Mouse (Mus musculus) layer of hippocampus, adult 2 months (tissue): ENCODE measurements at regions not wholly inside any gene's neighbourhood (a gene's known extent, or its start where the extent isn't known, plus 50 kb on each side); places are given as distances from the start of the nearest gene placed in this dataset.

Experiments used
- DNase-seq, 2 experiments: peaks; one replicate each; pipeline ENCODE4 v3.0.0; 2022; ENCODE audit warnings: low spot score in 2 of 2
- H3K27ac ChIP-seq: fragments of 200-600 bp; 2 replicates; pipeline ENCODE4 v1.8.1; 2022
- H3K4me3 ChIP-seq: fragments of 200-600 bp; 2 replicates; pipeline ENCODE4 v1.8.1; 2022; ENCODE audit warnings: mild to moderate bottlenecking
- CTCF ChIP-seq: fragments of 200-600 bp; conservative IDR thresholded peaks from 2 replicates; pipeline ENCODE4 v1.8.1; 2022; ENCODE audit warnings: antibody characterized with exemption, mild to moderate bottlenecking, moderate library complexity

DNA sequence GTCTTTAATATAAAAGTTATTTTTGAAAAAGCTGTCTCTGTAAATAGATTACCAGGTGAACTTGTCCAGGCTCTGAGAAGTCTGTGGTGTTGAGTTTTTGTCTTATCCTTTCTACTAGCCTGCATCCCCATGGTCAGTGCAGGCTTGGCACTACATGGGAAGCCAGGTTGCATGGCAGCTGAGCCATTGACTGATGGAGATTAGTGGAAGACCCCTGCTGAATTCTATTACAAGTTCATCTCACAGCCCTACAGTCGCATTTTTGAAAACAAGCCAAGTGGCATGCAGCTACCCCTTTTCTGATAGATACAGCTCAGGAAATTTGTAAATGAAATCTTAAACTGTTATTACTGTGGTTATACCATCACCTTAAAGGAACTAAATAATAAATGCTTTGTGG is 101.2 kb upstream of the Fam184a start:
- Histone ChIP-seq H3K27ac (no peak overlapping the region), H3K4me3 (no peak overlapping the region)
- DNase-seq: no peak
- TF ChIP-seq CTCF: no peak

DNA sequence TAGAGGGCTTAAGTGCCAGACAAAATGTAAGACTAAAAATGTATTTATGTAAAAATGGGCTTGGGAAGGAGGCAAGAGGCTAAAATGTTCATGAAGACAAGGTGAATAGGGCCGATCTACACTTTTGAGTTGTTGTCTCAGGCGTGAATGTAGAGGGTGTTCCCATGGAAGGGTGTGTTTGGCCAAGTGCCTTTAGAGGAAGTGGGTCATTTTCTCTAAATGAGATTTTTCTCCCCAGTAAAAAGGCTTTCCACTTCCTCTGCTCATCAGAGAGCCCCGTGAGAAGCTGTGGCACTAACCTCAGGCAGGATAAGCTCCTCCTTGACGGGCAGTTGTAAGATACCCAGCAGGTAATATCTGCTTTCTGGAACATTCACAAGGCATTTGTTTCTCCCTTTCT is 99.6 kb upstream of the Fam184a start:
- TF ChIP-seq CTCF: no peak
- H3K27ac ChIP-seq: no peak overlapping the region
- no peak for DNase-seq

DNA sequence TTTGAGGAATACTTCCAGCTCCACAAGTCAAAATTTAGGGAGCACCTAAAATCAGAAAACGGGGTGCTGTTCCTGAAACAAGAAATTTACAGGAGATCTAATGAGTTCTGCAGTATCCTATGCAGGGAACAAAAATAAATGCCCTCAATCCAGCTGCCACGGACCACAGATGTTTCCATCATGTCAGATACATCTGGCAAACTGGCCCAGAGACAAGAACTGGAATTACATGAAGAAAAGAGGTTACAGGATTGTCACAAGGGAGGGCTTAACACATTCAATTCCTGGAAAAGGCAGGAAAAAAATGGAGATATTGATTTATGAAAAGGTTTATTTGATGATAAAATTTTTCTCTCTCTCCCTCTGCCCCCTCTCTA is 62.3 kb upstream of the Fam184a start:
- H3K27ac ChIP-seq: no peak overlapping the region
- TF ChIP-seq CTCF: no peak
- DNase-seq: no peak
- H3K4me3 ChIP-seq: no peak overlapping the region

More for the DNA sequence above, 99.6 kb upstream of the Fam184a start:
- no peak overlapping the region for H3K4me3 ChIP-seq

DNA sequence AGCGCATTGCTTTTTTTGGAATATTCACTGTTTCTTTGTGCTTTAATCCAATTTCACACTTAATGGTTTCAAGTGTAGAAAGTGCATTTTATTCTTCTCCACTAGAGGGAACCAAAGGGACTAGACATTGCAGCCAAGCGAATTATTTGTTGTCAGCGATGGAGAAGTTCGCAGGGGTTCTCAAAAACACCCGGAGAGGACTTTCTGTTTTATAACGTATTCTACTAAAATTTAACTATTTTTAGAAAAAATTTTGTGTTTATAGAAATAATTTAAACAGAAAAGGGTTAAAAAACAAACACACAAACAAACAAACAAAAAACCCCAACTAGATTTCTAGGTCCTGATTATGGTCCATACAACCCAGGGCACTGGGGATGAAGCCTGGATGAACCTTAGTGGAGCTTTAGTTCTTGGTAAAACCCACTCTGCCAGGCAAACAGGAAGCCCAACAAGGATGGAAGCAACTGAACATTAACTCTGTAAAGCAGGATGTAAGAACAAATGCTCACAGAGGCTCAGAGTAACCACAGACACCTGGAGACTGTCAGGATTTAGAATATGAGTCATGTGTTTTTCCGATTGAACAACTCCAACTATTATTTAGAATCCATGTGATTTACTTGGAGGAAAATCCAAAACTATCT is 61.8 kb upstream of the Fam184a start:
- peak overlapping the region; percentile 44 for H3K4me3 ChIP-seq
- TF ChIP-seq CTCF: peak; percentile 89

DNA sequence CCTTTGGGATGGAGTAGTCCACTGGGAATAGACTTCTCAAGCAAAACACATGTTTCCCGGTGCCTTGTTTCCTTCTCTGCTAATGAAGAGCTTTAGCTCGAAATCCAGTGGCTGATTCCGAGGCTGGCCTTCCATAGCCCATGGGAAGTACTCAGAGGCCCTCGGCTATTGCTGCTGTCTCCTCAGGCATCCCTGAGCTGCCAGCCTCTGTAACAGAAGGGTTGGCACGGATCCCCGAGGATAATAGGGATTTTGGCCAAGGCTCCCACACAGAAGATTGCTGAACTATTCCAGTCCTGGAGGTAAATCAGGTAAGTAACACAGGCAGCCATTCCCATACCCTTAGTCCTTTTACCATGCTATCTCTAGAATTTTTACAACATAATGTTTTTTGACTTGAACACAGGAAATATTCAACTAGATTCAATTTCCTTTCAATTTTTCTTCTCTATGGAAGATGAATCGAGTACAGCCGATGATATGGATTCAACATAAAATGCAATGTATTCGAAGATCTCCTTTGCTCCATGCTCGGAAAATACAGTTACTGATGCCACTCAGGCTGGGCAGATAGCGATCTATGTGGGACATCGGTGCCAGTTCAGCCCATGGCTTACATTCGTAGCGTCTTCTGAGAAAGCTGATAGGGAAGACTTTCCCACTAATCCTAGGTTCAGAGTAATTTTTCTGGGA is 61.1 kb upstream of the Fam184a start:
- Histone ChIP-seq H3K27ac (no peak overlapping the region), H3K4me3 (peak overlapping the region; percentile 44)
- DNase-seq: peak in 1 of 2 experiments; percentile 17
- no peak for TF ChIP-seq CTCF

More for the DNA sequence above, 61.8 kb upstream of the Fam184a start:
- H3K27ac ChIP-seq: no peak overlapping the region
- DNase-seq: peak; percentile 16 to 22

DNA sequence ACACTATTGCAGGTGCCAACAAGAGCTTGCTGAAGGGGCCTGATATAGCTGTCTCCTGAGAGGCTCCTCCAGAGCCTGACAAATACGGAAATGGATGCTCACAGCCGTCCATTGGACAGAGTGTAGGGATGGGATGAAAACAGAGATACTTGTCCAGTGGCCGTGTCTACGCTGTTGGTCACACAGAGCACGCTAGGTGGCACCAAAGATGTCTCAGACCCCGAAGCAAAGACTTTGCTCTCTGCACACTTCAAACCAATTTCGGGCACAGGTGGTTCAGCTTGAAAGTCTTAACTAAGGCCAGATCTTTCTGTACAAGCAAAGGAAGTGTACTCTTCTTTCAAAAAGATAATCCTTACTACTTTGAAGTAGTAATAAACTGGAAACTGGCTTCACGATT is 55.8 kb upstream of the Fam184a start:
- TF ChIP-seq CTCF: peak; percentile 46
- H3K4me3 ChIP-seq: no peak overlapping the region
- no peak for DNase-seq

DNA sequence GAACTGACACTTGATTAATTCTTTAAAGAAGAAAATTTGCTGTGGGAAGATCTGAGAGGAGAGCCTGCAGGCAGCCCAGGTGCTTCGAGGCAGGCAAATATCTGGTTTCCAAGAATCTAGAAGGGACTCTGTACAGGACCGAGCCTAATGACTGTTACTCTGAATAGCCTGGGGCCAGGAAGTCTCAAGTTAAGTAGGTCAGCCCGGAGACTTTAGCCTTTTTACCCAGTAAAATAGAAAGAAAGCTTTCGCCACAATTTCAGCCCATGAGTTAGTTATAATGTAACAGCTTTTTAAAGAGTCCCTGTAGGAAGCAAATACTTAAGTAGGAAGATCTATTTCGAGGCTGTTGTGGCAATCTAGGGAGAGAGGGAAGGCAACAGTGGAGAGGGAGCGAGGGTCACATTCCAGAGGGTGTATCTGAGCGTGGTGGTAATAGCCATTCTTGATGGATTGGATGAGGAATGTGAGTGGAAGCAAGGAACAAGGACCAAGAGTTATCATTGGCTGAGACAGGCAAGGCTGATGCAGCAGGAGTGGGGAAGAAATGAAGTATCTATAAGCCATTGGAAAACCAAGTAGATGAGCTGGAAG is 50.2 kb upstream of the Fam184a start:
- Histone ChIP-seq H3K27ac (no peak overlapping the region), H3K4me3 (no peak overlapping the region)
- DNase-seq: no peak
- TF ChIP-seq CTCF: no peak

More for the DNA sequence above, 55.8 kb upstream of the Fam184a start:
- H3K27ac ChIP-seq: no peak overlapping the region
